Mouse (Mus musculus): Measurements from ENCODE around the gene Rbfox3.

Gene Rbfox3

GRCm38 (mm10) chr11:118760296-118760988 is 151.0 kb downstream of the Rbfox3 start:
- DNase-seq (ENCODE audit: low spot score) = no peak

GRCm38 (mm10) chr11:118759228-118759627 is 152.2 kb downstream of the Rbfox3 start:
- no peak for DNase-seq (ENCODE audit: low spot score)

GRCm38 (mm10) chr11:118758277-118758990 is 153.0 kb downstream of the Rbfox3 start:
- DNase-seq (ENCODE audit: low spot score) = no peak

- DNase-seq (ENCODE audit: low spot score) = no peak
Measured at GRCm38 (mm10) chr11:118757488-118757887, 153.9 kb downstream of the Rbfox3 start.

- no peak for DNase-seq (ENCODE audit: low spot score)
Measured at GRCm38 (mm10) chr11:118755003-118755402, 156.4 kb downstream of the Rbfox3 start.

GRCm38 (mm10) chr11:118754535-118754934 is 156.9 kb downstream of the Rbfox3 start:
- DNase-seq (ENCODE audit: low spot score) = no peak

GRCm38 (mm10) chr11:118751879-118752616 is 159.3 kb downstream of the Rbfox3 start:
- DNase-seq (ENCODE audit: low spot score) = no peak

- no peak for DNase-seq (ENCODE audit: low spot score)
Measured at GRCm38 (mm10) chr11:118750745-118751330, 160.6 kb downstream of the Rbfox3 start.

- DNase-seq (ENCODE audit: low spot score) = no peak
Measured at GRCm38 (mm10) chr11:118749541-118749940, 161.9 kb downstream of the Rbfox3 start.

- DNase-seq (ENCODE audit: low spot score) = no peak
Measured at GRCm38 (mm10) chr11:118748622-118749021, 162.8 kb downstream of the Rbfox3 start.

GRCm38 (mm10) chr11:118745279-118745678 is 166.1 kb downstream of the Rbfox3 start:
- DNase-seq (ENCODE audit: low spot score) = no peak

GRCm38 (mm10) chr11:118744782-118745181 is 166.6 kb downstream of the Rbfox3 start:
- DNase-seq (ENCODE audit: low spot score) = peak; percentile 36

GRCm38 (mm10) chr11:118742762-118743161 is 168.6 kb downstream of the Rbfox3 start:
- no peak for DNase-seq (ENCODE audit: low spot score)

- no peak for DNase-seq (ENCODE audit: low spot score)
Measured at GRCm38 (mm10) chr11:118741262-118741661, 170.1 kb downstream of the Rbfox3 start.

GRCm38 (mm10) chr11:118740001-118740400 is 171.4 kb downstream of the Rbfox3 start:
- DNase-seq (ENCODE audit: low spot score) = peak; percentile 16

GRCm38 (mm10) chr11:118738855-118739832 is 172.3 kb downstream of the Rbfox3 start:
- DNase-seq (ENCODE audit: low spot score) = peak; percentile 33

GRCm38 (mm10) chr11:118738323-118738722 is 173.1 kb downstream of the Rbfox3 start:
- no peak for DNase-seq (ENCODE audit: low spot score)

GRCm38 (mm10) chr11:118737821-118738220 is 173.6 kb downstream of the Rbfox3 start:
- DNase-seq (ENCODE audit: low spot score) = no peak

- DNase-seq (ENCODE audit: low spot score) = no peak
Measured at GRCm38 (mm10) chr11:118736993-118737392, 174.4 kb downstream of the Rbfox3 start.

GRCm38 (mm10) chr11:118731655-118732054 is 179.7 kb downstream of the Rbfox3 start:
- no peak for DNase-seq (ENCODE audit: low spot score)

GRCm38 (mm10) chr11:118729373-118729772 is 182.0 kb downstream of the Rbfox3 start:
- DNase-seq (ENCODE audit: low spot score) = no peak
